Mouse (Mus musculus) hindbrain, embryonic 14.5 days (tissue): ENCODE results near the gene Manba. TPM values are rescaled to one million over a fixed set of nuclear protein-coding genes. Genes with fewer than 3 reads are reported as not detected.

Experiments used
- ATAC-seq: fragments of 200-750 bp; cut with Nextera tagmentation; 2 replicates; pipeline ENCODE4 v1.8.0; 2017; ENCODE audit warnings: moderate number of reproducible peaks, mild to moderate bottlenecking, moderate TSS enrichment, moderate library complexity; ENCODE audit not compliant: low FRiP score
- DNase-seq: peaks from one replicate; pipeline ENCODE4 v3.0.0-alpha.2; 2015; ENCODE audit warnings: low spot score
- H3K27ac ChIP-seq: fragments of 300-500 bp; sonication (generic); 2 replicates; pipeline ENCODE4 v1.5.1; 2014; ENCODE audit warnings: mild to moderate bottlenecking, moderate library complexity
- H3K27me3 ChIP-seq: fragments of 300-500 bp; sonication (generic); 2 replicates; pipeline ENCODE4 v1.6.1; 2014; ENCODE audit warnings: mild to moderate bottlenecking, low read length, mixed read lengths; ENCODE audit not compliant: control insufficient read depth, insufficient read depth
- H3K36me3 ChIP-seq: fragments of 300-500 bp; sonication (generic); replicated peaks from 2 replicates; pipeline ENCODE4 v1.6.1; 2014; ENCODE audit not compliant: control insufficient read depth, insufficient read depth
- H3K4me1 ChIP-seq: fragments of 300-500 bp; sonication (generic); replicated peaks from 2 replicates; pipeline ENCODE4 v1.6.1; 2014; ENCODE audit warnings: antibody characterized with exemption, low read length, mixed read lengths; ENCODE audit not compliant: control insufficient read depth, insufficient read depth
- H3K4me2 ChIP-seq: fragments of 300-500 bp; sonication (generic); replicated peaks from 2 replicates; pipeline ENCODE4 v1.6.1; 2014; ENCODE audit warnings: mild to moderate bottlenecking, moderate library complexity
- H3K4me3 ChIP-seq: fragments of 300-500 bp; sonication (generic); replicated peaks from 2 replicates; pipeline ENCODE4 v1.5.1; 2014; ENCODE audit warnings: mild to moderate bottlenecking, low read length
- H3K9ac ChIP-seq: fragments of 300-500 bp; sonication (generic); 2 replicates; pipeline ENCODE4 v1.6.1; 2014
- H3K9me3 ChIP-seq: fragments of 300-500 bp; sonication (generic); 2 replicates; pipeline ENCODE4 v1.6.1; 2016; ENCODE audit warnings: low read length; ENCODE audit not compliant: control insufficient read depth
- WGBS: fragments of 180-500 bp; shearing (Covaris S2); extraction: QIAGEN DNeasy Blood & Tissue Kit; methylation state at CpG from one replicate; pipeline ENCODE4 v1.1.7; 2014; 5-methylcytosine and 5-hydroxymethylcytosine counted together
- polyA plus RNA-seq: library from polyadenylated mRNA; unstranded; fragments of >200 nt; fragmentation: Nextera tagmentation; extraction: Ambion mirVana; gene quantifications from 2 replicates; pipeline ENCODE4 v1.2.1, GENCODE M21; 2014

Gene Manba
- polyA plus RNA-seq, result 8.1 and 8.3 TPM in 2 replicates

GRCm38 (mm10) chr3:135485128-135485899, at the start of gene Manba:
Gene Manba, plus strand, starts transcription at chr3:135485611.
- Histone ChIP-seq H3K36me3 (no peaks in the 10 kb centered on the region), H3K9me3 (no peaks in the 10 kb centered on the region), H3K9ac (peak within 1 kb of the TSS; percentile 76), H3K27ac (no peak within 1 kb of the TSS), H3K4me3 (peak within 1 kb of the TSS; percentile 68), H3K4me2 (peak within 1 kb of the TSS; percentile 97), H3K4me1 (no peaks in the 10 kb centered on the region; the same call in 1 of the 2 replicates), H3K27me3 (peaks cover 6% of the 10 kb centered on the region; the same call in 1 of the 2 replicates)
- WGBS, result 1% methylated on average over 48 of the region's 48 CpGs
- ATAC-seq, result peak; percentile 93
- DNase-seq, result peak; percentile 48

GRCm38 (mm10) chr3:135436901-135437616, 48.4 kb upstream of the Manba start:
- Histone ChIP-seq H3K27me3 (no peaks in the 10 kb centered on the region), H3K9ac (peak overlapping the region; percentile 75), H3K4me1 (peaks cover 25% of the 10 kb centered on the region), H3K4me2 (peak overlapping the region; percentile 62), H3K36me3 (no peaks in the 10 kb centered on the region; the same call in 1 of the 2 replicates), H3K27ac (peak overlapping the region; percentile 94), H3K9me3 (no peaks in the 10 kb centered on the region), H3K4me3 (peak overlapping the region; percentile 82)
- DNase-seq (no peak), ATAC-seq (no peak)
- 37% methylated on average over 14 of the region's 14 CpGs for WGBS

GRCm38 (mm10) chr3:135437758-135438495, 47.5 kb upstream of the Manba start, which contains the start of gene Ube2d3:
Gene Ube2d3, plus strand, starts transcription at chr3:135438149.
- peaks cover 29% of the 10 kb centered on the region for H3K4me1 ChIP-seq
- under 1% methylated on average over 54 of the region's 56 CpGs for WGBS

GRCm38 (mm10) chr3:135438531-135438912, 46.9 kb upstream of the Manba start:
- DNase-seq (peak; percentile 94), ATAC-seq (peak; percentile 82)
- no peaks in the 10 kb centered on the region for H3K9me3 ChIP-seq
- peak overlapping the region; percentile 93; the same call in 1 of the 2 replicates for H3K4me2 ChIP-seq
- peaks cover 35% of the 10 kb centered on the region for H3K4me1 ChIP-seq
- peak overlapping the region; percentile 90 for H3K9ac ChIP-seq
- H3K36me3 ChIP-seq, result peaks cover 7% of the 10 kb centered on the region
- WGBS, result under 1% methylated on average over 40 of the region's 50 CpGs
- H3K27me3 ChIP-seq, result no peaks in the 10 kb centered on the region
- H3K27ac ChIP-seq, result peak overlapping the region; percentile 98
- H3K4me3 ChIP-seq, result peak overlapping the region; percentile 82

More at GRCm38 (mm10) chr3:135437758-135438495, 47.5 kb upstream of the Manba start, which contains the start of gene Ube2d3:
- Histone ChIP-seq H3K4me2 (peak within 1 kb of the TSS; percentile 93), H3K36me3 (peaks cover under 1% of the 10 kb centered on the region), H3K27ac (peak within 1 kb of the TSS; percentile 98), H3K9me3 (no peaks in the 10 kb centered on the region), H3K9ac (peak within 1 kb of the TSS; percentile 90), H3K4me3 (peak within 1 kb of the TSS; percentile 82), H3K27me3 (no peaks in the 10 kb centered on the region)
- ATAC-seq (peak; percentile 95), DNase-seq (peak; percentile 98)

- Histone ChIP-seq H3K4me1 (peaks cover 35% of the 10 kb centered on the region), H3K4me2 (peak overlapping the region; percentile 93), H3K9me3 (no peaks in the 10 kb centered on the region), H3K27ac (peak overlapping the region; percentile 98), H3K27me3 (no peaks in the 10 kb centered on the region), H3K36me3 (peaks cover 11% of the 10 kb centered on the region), H3K4me3 (peak overlapping the region; percentile 82), H3K9ac (peak overlapping the region; percentile 90)
- ATAC-seq (peak; percentile 65), DNase-seq (peak; percentile 75)
- WGBS, result under 1% methylated on average over 43 of the region's 76 CpGs
These were observed 46.4 kb upstream of the Manba start for GRCm38 (mm10) chr3:135438913-135439531.

- Histone ChIP-seq H3K27me3 (no peaks in the 10 kb centered on the region), H3K9me3 (no peaks in the 10 kb centered on the region), H3K4me2 (peak overlapping the region; percentile 93), H3K9ac (peak overlapping the region; percentile 90), H3K27ac (peak overlapping the region; percentile 98), H3K4me3 (peak overlapping the region; percentile 82), H3K4me1 (peaks cover 35% of the 10 kb centered on the region), H3K36me3 (peaks cover 12% of the 10 kb centered on the region)
- no peak for DNase-seq
- ATAC-seq, result no peak
- 3% methylated on average over 15 of the region's 15 CpGs for whole genome bisulfite sequencing
These were observed 45.8 kb upstream of the Manba start for GRCm38 (mm10) chr3:135439651-135440050.

GRCm38 (mm10) chr3:135440221-135440620, 45.2 kb upstream of the Manba start:
- H3K9me3 ChIP-seq, result no peaks in the 10 kb centered on the region
- DNase-seq (no peak), ATAC-seq (no peak)
- peaks cover 16% of the 10 kb centered on the region for H3K36me3 ChIP-seq
- H3K4me3 ChIP-seq, result peak overlapping the region; percentile 82
- 32% methylated on average over 7 of the region's 7 CpGs for WGBS
- H3K4me1 ChIP-seq, result peaks cover 35% of the 10 kb centered on the region
- peak overlapping the region; percentile 90 for H3K9ac ChIP-seq
- H3K4me2 ChIP-seq, result peak overlapping the region; percentile 93
- H3K27me3 ChIP-seq, result no peaks in the 10 kb centered on the region
- no peak overlapping the region; the same call in 1 of the 2 replicates for H3K27ac ChIP-seq

GRCm38 (mm10) chr3:135440621-135441020, 44.8 kb upstream of the Manba start:
- Histone ChIP-seq H3K9ac (peak overlapping the region; percentile 90), H3K4me1 (peaks cover 35% of the 10 kb centered on the region), H3K9me3 (no peaks in the 10 kb centered on the region), H3K4me3 (peak overlapping the region; percentile 82), H3K4me2 (peak overlapping the region; percentile 93), H3K36me3 (peaks cover 16% of the 10 kb centered on the region), H3K27ac (no peak overlapping the region), H3K27me3 (no peaks in the 10 kb centered on the region)
- no peak for ATAC-seq
- no peak for DNase-seq
- WGBS, result 55% methylated on average over 10 of the region's 10 CpGs
